Mouse (Mus musculus) frontal cortex, adult 2 months (tissue): ENCODE results near the gene Thrsp. TPM values are rescaled to one million over a fixed set of nuclear protein-coding genes. Genes with fewer than 3 reads are reported as not detected.

Experiments
- DNase-seq, 2 experiments: peaks; one replicate each; pipeline ENCODE4 v3.0.0; 2022; ENCODE audit warnings: low spot score in 1 of 2; ENCODE audit errors: extremely low spot score in 1 of 2
- polyA plus RNA-seq: library from polyadenylated mRNA; depleted of rRNA; stranded (reverse); fragments of >200 nt; gene quantifications from 2 replicates; pipeline ENCODE4 v1.2.3, GENCODE M21; 2012

Gene Thrsp
- polyA plus RNA-seq, 1 experiment, result 34.7 TPM

DNA sequence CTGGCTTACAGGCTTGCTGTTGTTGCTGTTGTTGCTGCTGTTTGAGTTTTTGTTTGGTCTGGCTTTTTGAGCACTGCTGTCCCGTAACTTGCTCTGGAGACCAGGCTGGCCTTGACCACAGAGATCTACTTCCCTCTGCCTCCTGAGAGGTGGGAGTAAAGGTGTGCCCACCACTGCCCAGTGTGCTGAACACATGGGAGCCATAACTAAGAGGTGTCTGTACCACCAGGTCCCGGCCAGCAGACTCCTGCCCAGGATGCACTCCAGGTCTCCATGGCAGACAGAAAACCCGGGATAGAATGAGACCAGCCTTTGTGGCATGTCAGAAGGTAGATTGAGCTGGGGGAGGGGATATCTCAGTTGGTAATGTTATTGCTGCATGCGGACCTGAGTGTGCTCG lies 1.6 kb upstream of the Thrsp start:
- DNase-seq, result no peak

DNA sequence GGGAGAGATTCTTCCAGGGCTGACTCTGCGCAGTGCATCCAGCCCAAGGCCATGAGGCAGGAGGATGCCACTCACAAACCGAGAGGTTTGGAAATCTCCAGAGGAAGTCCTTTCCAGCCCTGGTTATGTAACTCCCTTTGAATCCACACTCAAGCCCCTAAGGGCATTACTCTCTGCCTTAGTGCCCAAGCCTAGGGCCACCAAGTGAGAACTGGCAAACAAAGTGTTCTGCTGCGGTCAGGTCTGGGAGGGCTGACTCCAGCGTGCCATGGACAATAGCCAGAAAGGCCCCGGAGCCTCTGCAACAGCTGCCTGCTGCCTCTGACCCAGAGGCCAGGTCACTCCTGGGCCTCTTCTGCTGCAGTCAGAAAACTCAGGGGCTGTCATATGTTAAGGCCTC lies 1.2 kb upstream of the Thrsp start:
- DNase-seq, result no peak

DNA sequence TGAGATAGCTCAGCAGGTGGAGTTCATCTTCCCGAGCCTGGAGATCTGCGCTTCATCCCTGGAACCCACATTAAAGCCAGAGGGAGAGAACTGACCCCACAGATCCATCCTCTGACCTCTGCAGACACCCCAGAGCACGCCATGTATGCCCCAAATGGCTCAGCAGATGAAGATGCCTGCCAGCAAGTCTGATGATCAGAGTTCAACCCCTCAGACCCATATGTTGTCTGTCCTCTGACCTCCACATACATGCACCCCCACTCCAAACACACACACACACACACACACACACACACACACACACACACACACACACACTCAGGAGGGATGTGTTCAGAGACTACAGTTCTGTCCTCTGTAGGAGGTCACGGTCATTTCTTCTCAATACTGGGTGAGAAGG lies 1.1 kb downstream of the Thrsp start:
- no peak for DNase-seq

DNA sequence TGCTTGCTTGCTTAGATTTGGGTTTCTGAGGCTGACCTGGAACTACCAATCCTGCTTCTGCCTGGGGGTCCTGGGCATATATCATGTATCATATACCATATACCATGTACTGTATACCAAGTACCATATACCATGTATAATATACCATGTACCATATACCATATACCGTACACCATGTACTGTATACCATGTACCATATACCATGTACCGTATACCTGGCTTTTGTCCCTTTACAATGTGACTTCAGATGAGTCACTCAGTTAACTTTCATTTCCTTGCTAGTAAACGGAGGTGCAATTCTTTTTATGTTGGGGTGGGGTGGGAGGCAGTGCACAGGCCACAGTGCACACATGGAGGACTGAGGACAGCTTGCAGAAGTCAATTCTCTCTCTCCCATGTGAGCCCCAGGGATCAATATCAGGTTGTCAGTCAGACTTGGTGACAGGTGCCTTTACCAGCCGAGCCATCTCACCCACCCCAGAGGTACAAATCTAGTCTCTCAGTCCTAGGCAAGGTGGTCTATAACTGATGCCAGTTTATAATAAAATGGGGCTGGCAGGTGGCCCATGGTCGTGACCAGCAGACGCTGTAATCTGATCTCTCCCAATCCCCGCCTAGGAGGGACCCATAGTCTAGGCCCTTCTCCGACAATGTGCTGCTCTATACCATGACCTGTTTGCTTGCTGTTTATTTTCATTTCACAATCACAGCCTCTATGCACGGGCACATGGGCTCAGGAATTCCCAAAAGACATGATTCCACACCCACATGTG lies 2.4 kb downstream of the Thrsp start:
- DNase-seq, result no peak

DNA sequence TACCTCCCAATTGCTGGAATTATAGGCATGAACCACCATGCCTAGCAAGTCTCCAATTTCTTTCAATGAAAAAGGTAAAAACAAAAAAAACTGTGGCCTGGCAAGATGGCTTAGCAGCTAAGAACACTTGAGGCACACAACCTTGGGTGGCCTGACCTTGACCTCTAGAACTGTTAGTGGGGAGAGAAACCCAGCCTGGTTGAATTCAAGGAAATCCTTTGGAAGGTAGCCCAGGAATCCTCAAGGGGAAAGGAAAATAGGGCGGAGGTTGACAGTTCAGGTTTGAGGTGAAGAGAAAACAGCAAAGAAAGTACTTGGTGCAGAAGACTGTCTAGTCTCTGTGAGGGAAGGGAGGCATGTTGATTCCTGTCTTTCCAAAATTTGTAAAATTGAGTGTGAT lies 3.1 kb downstream of the Thrsp start:
- DNase-seq, result no peak

DNA sequence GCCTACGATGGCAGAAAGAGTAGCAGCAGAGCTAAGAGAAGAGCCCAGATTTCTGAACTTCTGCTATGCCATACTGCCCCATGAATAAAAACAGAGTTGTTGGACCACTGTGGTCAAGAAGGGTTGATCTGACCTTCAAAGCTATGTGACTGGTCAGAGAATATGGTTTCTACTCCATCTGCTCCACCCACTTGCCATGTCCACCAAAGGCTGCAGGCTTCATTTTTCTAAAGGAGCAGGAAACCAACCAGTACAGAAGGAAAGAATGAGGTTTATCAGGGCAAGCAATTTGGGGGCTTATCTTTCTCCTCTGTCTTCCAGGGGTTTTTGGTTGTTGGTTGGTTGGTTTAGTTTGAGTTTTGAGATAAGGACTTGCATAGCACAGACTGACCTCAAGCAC lies 3.5 kb downstream of the Thrsp start:
- DNase-seq, result no peak

DNA sequence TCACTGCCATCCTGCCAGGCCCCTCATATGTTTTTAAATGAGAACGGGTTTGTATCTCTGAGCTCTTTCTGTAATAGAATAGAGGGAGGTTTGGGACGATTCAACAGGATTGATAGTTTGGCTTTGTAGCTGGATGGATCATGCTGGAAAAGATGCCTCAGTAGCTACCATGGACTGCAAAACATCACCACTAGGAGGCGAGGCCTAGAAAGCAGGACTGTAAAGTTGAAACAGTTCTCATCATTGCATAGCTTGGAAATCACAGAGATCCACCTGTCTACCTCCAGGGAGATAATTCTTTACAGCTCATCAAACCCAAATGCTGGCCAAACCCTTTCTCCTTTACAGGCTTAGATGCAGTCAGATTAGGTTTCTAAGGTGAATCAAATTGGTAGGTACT lies 6.0 kb downstream of the Thrsp start:
- no peak for DNase-seq

DNA sequence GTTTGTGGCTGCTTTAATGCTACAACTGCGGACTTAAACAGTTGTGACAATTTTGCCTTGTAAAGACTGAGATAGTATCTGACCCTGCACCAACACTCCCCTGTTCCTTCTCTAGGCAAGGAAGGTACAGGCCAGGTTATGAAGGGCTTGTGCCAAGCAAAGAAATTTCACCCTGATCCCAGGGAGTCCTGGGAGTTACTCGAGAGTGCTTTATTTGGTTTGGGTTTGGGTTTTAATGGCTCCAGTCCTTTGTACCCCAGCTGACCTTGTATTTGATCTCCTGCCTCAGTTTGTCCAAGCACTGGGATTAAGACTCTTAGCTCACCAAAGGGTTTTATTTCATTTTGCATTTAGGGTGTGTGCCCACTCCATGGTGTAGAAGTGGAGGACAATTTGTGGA lies 6.4 kb downstream of the Thrsp start:
- no peak for DNase-seq

DNA sequence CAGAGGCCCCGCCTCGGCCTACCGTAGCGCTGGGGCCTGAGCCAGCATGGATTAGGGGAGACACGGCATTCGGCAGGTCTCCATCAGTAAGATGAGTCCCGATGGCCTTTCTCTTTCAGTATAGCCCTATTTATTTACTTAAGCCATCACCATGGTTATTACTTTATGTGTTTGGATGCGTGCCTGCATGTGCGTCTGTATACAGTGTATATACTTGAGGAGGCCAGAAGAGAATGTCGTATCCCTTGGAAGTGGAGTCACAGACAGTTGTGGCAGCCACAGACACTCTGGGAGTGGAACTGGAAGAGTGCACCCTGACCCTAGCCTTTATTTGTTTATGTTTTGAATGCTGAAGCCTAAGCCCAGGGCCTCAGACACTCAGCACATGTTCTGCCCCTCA lies 10.4 kb downstream of the Thrsp start:
- DNase-seq, result no peak

DNA sequence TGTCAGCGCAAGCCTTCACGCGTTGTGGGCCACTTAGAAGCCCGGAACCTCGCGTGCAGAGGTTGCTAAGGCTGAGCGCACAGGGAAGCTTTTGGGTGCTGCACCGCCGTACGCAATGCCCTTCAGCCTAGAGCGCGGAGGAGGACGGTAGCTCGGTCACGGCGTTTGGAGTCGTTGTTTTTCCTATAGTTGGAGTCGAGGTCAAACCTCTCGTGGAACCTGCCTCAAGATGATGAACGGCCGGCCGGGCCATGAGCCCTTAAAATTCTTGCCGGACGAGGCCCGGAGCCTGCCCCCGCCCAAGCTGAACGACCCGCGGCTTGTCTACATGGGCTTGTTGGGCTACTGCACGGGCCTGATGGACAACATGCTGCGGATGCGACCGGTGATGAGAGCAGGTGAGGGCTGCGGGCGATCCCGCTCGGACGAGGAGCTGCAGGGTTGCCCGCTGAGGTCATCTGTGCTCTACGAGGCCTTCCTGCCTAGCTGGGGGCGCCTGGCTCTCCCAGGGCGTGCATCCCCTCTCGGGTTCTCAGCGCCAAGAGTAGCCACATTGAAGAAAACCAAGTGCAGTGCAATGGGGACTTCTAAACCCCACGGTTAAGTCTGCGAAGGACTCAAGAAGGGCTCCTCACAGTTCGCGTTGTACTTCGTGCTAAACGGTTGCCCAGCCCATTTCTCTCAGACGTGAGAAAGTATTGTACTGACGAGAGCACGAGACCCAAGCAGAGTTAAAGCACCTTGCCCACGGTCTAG lies 17.4 kb downstream of the Thrsp start, which contains the start of gene Ndufc2:
Ndufc2 (plus strand) TSS at position 44 of the 756 bp plus-strand sequence.
- peak in 1 of 2 experiments; percentile 83 for DNase-seq

DNA sequence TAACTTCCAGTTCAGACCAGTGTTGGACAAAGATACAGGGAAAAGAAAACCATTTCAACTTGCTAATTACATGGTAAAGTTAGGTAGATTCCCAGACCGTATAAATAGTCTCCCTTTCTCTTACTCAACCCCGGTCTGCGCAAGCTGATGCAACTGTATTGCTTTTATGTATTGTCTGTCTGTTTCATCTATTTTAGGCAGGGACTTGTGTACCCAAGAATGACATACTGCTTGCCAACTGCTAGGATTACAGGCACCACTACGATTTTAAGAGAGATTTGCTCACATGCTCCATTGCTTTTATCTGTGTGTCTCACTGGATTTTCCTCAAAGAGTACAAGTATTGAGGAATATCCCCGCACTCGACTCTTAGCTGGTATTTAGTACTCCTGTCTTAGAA lies 18.6 kb downstream of the Thrsp start:
- no peak for DNase-seq

DNA sequence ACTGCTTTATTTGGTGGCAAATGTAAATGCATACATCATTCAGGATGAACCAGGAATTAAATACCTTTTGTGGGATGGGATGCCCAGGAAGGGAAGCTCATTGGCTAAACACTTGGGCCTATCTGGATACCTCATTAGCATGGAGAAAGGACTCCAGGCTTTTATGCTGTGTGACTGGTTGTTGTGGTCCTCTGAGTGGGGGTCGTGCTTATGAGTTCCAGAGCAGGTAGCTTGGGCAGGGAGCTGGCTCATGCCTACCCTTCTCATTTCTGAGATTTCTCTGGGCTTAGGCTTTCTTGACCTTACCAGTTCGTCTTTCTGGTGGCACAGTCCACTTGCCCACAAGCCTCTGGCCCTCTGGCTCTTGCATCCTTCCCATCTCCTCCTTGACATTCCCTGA lies 23.2 kb downstream of the Thrsp start:
- DNase-seq, result no peak

DNA sequence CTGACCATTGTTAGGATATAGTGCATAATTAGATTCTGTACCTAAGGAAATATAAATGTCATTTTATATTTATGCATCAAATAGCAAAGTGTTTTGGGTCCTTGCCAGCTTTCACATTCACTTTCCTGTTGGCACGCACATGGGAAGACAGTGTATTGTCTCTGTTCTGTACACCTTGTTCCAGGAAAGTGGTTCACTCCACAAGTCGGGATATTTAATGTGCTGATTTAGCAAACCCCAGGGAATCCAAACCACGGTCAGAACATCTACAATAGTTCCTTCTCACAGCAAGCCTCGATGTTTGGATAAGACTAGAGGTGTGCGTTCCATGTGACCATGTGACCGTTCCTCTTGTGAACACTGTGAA lies 25.5 kb downstream of the Thrsp start:
- DNase-seq, result no peak

DNA sequence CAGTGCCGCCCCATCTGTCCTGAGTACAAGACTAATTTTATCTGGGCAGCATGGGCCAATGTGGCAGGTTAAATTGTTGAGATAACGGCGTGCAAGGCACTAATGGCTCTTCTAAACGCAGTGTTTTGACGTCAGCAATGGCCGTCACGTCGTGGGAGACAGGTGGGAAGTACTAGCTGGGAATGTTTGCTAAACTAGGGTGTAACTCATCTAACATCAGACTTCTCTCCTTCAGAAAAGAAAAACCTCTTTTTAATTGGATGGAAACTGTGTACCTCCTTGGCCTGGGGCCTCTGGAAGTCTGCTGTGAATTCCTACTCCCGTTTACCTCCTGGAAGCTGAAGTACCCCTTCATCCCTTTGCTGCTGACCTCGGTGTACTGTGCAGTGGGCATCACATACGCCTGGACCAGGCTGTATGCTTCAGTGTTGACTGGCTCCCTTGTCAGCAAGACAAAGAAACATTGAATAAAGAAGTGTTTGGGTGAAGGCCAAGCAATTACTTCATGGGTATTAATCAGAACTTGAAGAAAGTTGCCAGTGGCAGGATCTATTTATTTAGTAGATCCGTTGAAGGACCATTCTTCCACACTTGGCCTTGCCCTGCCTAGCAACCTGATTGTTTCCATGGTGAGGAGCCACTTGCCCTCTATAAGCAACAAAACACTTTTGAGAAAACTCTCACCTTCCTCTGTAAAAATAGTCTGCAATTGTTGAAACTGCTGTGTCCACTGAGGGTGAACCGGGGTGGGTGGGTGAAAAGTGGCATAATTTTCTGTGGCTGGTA lies 26.0 kb downstream of the Thrsp start:
- peak in 1 of 2 experiments; percentile 53 for DNase-seq

DNA sequence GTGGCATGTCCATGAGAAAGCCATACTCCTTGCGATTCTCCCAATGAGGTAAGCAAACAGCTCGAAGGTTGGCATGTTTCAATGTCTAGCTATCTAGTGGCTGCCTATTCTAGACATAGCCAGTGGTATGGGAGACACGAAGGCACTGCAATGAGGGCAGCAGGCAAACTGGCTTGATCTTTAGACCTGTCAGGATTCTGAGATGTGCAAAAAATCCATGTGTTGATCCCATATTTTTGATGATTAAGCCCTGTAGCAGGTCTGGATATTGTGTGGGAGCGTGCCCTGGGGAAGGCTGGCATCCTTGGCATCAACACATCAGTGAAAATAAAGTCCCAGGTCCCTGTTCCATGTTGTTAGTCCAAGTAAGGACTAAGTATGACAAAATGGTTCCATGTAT lies 29.0 kb downstream of the Thrsp start:
- DNase-seq, result no peak

DNA sequence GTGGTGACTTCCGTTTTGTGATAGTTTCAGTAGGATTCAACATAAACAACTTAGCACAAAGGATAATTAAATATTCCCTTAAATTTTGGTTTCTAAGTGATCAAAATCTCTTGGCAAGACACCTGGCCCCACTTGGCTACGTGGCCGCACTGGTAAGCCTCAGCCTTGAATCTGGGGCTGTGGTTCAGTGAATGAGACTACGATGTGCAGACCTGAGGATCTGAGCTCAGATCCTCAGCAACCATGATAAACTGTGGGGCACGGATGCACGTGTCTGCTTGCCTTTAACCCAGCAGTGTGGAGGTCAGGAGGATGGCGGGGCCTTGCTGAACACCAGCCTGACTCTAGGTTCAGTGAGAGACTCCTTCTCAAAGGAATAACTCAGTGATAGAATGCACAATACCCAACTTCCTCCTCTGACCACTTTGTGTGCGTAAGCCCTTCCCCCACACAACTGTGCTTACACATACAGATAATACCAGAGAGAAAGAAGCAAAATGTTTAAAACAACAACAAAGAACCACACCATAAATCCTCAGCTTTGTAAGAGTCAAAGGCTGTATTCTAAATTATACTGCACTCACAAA lies 29.9 kb downstream of the Thrsp start:
- no peak for DNase-seq

DNA sequence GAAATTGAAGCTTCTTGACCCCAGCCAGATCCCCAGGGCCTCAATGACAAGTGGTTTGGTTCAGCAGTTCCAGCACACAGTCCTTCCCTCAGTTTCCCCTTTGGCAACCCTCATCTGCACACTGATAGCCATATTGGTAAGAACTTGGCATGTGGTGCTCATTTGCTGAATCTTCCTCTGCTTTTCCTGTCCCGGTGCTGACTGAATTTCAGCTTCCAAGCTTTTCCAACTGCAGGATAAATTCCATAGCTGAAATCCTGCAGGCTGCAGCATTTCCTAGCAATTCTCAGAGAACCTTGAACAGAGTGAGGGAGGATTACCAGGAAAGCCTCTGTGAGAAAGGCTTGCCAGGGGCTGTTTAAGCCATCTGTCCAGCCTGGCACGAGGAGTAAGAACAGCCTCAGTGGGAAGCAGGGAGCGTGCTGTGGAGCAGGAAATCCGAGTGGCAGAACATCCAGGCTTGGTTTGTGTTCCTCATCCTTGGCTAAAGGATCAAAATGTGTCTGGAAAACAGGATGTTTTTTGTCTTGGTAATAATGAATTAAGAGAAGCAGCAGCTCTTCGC lies 30.6 kb downstream of the Thrsp start:
- DNase-seq, result peak; percentile 69 to 87

DNA sequence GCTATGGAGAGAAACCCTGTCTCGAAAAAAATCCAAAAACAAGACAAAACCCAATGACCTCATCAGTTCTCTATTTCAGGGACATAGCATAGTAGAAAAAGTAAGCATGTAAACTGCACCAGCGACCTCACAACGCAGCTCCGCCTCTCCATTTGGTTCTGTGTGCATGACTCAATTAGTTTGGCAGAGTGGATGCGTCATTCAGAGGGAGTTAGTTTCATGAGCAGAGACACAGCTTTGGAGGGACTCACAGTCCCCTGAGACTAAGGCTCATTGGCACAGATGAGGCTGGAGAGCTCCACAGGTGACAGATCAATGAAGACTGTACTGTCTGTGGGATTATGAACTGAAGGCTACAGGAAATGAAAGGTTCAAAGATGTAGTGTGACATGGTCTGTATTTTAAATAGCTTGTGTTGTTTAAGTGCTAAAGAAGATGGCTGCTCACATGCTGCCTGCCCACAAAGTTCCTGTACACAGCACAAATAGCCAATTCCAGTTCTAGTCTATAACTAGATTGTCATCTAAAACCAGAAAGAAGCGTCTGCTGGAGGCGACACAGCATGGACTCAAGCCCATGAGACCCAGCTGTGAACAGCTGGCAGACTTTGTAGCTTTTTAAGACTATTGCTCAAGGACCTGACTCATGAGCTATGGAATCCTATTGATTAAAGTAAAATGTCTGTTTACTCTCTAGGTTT lies 31.3 kb downstream of the Thrsp start:
- peak in 1 of 2 experiments; percentile 50 for DNase-seq

DNA sequence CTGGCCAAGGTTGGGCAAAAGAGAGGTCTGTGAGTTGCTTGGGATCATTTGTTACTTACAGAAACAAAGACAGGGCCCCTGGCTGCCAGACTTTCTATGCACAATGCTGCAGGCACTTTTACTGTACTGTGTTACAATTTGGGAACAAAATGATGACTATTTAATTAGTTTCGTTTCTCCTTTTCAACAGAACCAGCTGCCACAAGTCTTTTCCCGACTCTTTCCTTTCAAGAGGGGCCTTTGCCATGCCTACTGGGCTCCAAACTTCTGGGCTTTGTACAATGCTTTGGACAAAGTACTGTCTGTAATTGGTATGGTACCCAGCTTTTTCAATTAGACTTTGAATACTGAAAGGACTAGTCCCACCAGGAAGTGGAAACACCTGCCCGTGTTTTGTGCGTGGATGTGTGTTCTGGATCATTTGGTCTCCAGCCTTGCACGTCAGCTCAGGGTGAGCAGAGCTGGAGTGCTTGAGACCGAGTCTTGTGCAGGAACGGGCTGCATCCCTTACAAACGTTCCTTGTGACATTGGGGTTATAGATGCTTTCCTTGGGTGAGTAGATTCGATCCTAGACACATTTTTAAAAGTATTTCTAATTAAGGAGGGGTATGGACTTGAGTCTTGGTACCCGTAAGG lies 33.9 kb downstream of the Thrsp start:
- DNase-seq, result no peak

DNA sequence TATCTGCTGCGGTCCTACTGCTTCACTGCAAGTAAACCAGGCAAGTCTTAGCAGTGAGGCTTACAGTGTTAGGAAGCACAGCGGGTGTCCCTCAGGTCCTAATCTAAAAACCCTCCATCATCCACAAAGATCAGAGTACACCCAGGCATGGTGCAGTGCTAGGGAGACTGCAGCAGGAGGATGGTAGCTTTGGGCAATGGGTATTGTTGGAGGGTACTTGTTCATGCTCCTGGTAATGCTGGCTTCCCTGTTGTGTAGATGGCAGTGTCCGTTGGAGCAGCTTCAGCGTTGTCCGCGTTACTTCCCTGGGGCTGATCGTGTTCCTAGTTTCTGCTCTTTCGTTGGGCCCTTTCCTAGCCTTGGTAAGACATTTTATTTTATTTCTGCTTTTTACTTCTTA lies 34.9 kb downstream of the Thrsp start:
- no peak for DNase-seq
